Mouse (Mus musculus): ENCODE measurements at regions not wholly inside any gene's neighbourhood (a gene's known extent, or its start where the extent isn't known, plus 50 kb on each side); places are given as distances from the start of the nearest gene placed in this dataset.

DNA sequence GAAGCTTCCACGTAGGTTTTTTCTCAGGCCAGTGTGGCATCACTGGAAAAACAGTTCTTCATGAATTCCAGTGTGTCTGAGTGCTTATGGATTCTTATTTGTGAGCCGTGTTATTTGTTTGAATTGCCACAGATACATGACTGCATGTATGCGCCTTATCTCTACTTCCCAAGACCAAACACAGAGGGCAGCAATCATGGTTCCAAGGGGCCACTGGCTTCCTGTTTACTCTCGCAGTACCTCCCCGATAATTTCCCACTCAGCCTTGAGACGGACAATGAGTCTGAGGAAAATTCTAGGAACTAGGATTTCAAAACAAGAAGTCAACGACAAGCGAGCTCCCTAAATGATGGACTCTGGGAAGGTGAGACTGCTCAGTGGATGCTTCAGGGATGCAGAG, 119.0 kb upstream of the Arglu1 start:
- Histone ChIP-seq H3K4me1 (ENCODE audit: control insufficient read depth, insufficient read depth, low read length) (peaks cover 14% of the 10 kb centered on the region; the same call in 1 of the 2 replicates), H3K27me3 (replicated peaks; ENCODE audit: control insufficient read depth, insufficient read depth, low read length) (no peaks in the 10 kb centered on the region), H3K27ac (ENCODE audit: insufficient read depth, low read depth, low read length) (0 out of 2 replicates have a peak overlapping the region, but pooled peaks have one; percentile 57), H3K36me3 (ENCODE audit: control insufficient read depth, insufficient read depth, low read length) (no peaks in the 10 kb centered on the region), H3K4me3 (ENCODE audit: insufficient read depth, low read depth, low read length) (no peak overlapping the region)
- WGBS, result 73% methylated on average over 8 of the region's 8 CpGs
- TF ChIP-seq CTCF (conservative IDR thresholded peaks at IDR 0.05; ENCODE audit: insufficient read depth, insufficient read length, low read depth, low read length) (no peak), POLR2A (IDR thresholded peaks at IDR 0.05; ENCODE audit: low read depth, low read length) (no peak)
- DNase-seq, result no peak

DNA sequence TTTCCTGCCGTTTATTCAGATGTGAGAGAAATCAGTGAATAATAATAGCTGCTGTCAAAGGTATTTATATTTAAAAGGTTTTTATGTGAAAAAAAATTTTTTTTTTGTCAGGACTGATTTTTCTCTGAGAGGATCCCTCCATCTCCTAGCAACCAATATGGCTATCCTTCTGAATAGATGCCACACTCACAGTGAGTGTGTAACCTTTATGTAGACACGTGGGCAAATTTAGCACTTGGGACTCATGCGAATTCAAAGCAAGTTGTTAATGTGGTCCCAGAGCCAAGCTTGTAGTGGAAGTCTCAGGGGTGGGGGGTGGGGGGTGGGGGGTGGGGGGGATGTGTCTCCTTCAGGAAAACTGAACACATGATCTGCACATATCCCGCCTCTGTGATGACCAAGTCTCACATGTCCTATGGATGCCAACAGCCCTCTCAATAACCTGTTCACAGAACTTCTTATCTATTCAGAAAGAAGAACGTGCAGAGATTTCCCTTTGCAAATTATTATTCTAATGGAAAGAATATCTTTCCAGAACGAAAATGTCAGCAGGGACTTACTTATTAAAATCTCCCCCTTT, 112.5 kb upstream of the Arglu1 start:
- Histone ChIP-seq H3K36me3 (ENCODE audit: control insufficient read depth, insufficient read depth, low read length) (no peaks in the 10 kb centered on the region), H3K27me3 (replicated peaks; ENCODE audit: control insufficient read depth, insufficient read depth, low read length) (no peaks in the 10 kb centered on the region), H3K4me1 (ENCODE audit: control insufficient read depth, insufficient read depth, low read length) (no peaks in the 10 kb centered on the region), H3K4me3 (ENCODE audit: insufficient read depth, low read depth, low read length) (no peak overlapping the region), H3K27ac (ENCODE audit: insufficient read depth, low read depth, low read length) (no peak overlapping the region)
- 76% methylated on average over 6 of the region's 6 CpGs for WGBS
- no peak for TF ChIP-seq CTCF (conservative IDR thresholded peaks at IDR 0.05; ENCODE audit: insufficient read depth, insufficient read length, low read depth, low read length)
- no peak for TF ChIP-seq POLR2A (IDR thresholded peaks at IDR 0.05; ENCODE audit: low read depth, low read length)
- DNase-seq, result no peak

DNA sequence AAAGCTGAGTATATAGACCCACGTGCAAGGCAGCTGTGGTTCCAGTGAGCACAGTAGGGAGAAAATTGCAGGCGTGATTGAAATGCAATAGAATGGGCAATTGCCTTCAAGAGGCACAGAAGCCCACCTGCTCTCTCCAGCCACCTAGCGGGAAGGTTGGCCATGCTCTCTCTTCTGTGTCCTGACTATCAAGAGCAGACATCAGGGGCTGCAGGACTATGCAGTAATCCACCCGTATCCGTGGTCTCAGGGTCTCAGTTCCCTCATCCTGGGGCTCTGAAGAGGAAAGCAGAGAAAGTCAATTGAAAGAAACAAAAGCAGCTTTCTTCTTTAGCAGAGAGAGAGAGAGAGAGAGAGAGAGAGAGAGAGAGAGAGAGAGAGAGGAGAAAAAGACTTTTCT, 112.0 kb upstream of the Arglu1 start:
- TF ChIP-seq POLR2A (IDR thresholded peaks at IDR 0.05; ENCODE audit: low read depth, low read length) (no peak), CTCF (conservative IDR thresholded peaks at IDR 0.05; ENCODE audit: insufficient read depth, insufficient read length, low read depth, low read length) (no peak)
- Histone ChIP-seq H3K27ac (ENCODE audit: insufficient read depth, low read depth, low read length) (no peak overlapping the region), H3K27me3 (replicated peaks; ENCODE audit: control insufficient read depth, insufficient read depth, low read length) (no peaks in the 10 kb centered on the region), H3K36me3 (ENCODE audit: control insufficient read depth, insufficient read depth, low read length) (no peaks in the 10 kb centered on the region), H3K4me1 (ENCODE audit: control insufficient read depth, insufficient read depth, low read length) (no peaks in the 10 kb centered on the region), H3K4me3 (ENCODE audit: insufficient read depth, low read depth, low read length) (no peak overlapping the region)
- WGBS, result 60% methylated on average over 5 of the region's 5 CpGs
- no peak for DNase-seq

DNA sequence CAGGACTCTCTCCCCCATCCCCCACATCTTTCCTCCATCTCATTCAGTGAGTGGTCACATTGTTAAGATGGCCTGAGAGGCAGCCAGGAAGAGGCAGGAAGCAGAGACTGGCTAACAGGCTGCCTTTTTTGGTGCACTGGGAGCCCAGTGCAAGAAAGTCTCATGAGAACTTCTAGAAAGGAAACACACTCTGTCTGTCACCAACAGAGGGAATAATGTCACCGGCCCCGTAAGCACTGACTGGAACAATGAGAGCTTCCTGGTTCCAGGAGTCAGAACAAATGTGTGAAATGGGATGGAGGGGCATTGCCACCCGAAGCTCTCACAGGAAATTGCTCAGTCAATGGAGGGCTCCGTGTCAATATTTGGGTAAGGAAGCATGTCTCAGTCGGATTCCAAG, 111.3 kb upstream of the Arglu1 start:
- Histone ChIP-seq H3K27ac (ENCODE audit: insufficient read depth, low read depth, low read length) (no peak overlapping the region), H3K27me3 (replicated peaks; ENCODE audit: control insufficient read depth, insufficient read depth, low read length) (no peaks in the 10 kb centered on the region), H3K36me3 (ENCODE audit: control insufficient read depth, insufficient read depth, low read length) (no peaks in the 10 kb centered on the region), H3K4me1 (ENCODE audit: control insufficient read depth, insufficient read depth, low read length) (no peaks in the 10 kb centered on the region), H3K4me3 (ENCODE audit: insufficient read depth, low read depth, low read length) (no peak overlapping the region)
- 34% methylated on average over 5 of the region's 5 CpGs for WGBS
- DNase-seq, result no peak
- TF ChIP-seq CTCF (conservative IDR thresholded peaks at IDR 0.05; ENCODE audit: insufficient read depth, insufficient read length, low read depth, low read length) (no peak), POLR2A (IDR thresholded peaks at IDR 0.05; ENCODE audit: low read depth, low read length) (no peak)

DNA sequence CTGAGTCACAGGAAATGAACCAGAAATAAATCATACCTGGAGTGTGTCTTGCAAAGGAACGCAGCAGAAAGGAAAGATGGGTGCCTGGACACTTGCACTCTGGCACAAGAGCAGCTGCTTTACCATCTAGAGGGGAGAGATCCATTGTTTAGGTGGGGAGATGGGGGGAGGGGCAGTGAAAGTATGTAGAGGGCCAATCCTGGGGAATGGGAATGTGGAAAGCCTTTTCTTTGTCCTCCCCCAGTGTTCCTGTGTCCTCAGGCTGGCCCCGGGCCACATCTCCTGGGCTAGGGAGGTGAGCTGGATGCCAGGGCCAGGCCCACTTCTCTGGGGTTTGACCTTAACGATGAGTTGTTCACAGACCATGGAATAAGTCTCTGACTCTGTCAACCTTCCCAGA, 107.2 kb upstream of the Arglu1 start:
- H3K36me3 ChIP-seq (ENCODE audit: control insufficient read depth, insufficient read depth, low read length), result no peaks in the 10 kb centered on the region
- DNase-seq, result peak; percentile 24
- H3K27me3 ChIP-seq (replicated peaks; ENCODE audit: control insufficient read depth, insufficient read depth, low read length), result no peaks in the 10 kb centered on the region
- WGBS, result 54% methylated on average over 3 of the region's 3 CpGs
- H3K4me3 ChIP-seq (ENCODE audit: insufficient read depth, low read depth, low read length), result no peak overlapping the region
- no peak for TF ChIP-seq CTCF (conservative IDR thresholded peaks at IDR 0.05; ENCODE audit: insufficient read depth, insufficient read length, low read depth, low read length)
- TF ChIP-seq POLR2A (IDR thresholded peaks at IDR 0.05; ENCODE audit: low read depth, low read length), result no peak
- H3K27ac ChIP-seq (ENCODE audit: insufficient read depth, low read depth, low read length), result no peak overlapping the region
- H3K4me1 ChIP-seq (ENCODE audit: control insufficient read depth, insufficient read depth, low read length), result no peaks in the 10 kb centered on the region

DNA sequence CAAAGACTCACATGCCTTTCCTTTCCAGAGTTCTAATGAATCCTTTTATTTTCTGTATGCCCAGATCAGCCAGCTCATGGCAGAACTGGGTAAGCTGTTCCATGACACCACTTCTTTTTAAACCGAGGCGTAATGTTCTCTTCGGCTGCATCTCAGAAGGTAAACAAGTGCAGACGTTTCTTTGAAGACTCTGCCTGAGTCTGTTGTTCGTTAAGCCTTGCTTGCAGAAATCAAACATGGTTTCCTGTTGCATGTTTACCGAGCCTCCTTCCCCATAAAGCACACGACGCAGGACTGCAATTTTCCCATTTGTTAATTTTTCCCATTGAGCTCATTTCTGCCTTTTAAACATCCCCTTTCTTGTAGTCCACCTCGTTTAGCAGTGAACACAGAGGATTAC, 106.6 kb upstream of the Arglu1 start:
- no peak for DNase-seq
- Histone ChIP-seq H3K4me1 (ENCODE audit: control insufficient read depth, insufficient read depth, low read length) (no peaks in the 10 kb centered on the region), H3K4me3 (ENCODE audit: insufficient read depth, low read depth, low read length) (no peak overlapping the region), H3K36me3 (ENCODE audit: control insufficient read depth, insufficient read depth, low read length) (no peaks in the 10 kb centered on the region), H3K27me3 (replicated peaks; ENCODE audit: control insufficient read depth, insufficient read depth, low read length) (no peaks in the 10 kb centered on the region), H3K27ac (ENCODE audit: insufficient read depth, low read depth, low read length) (no peak overlapping the region)
- TF ChIP-seq POLR2A (IDR thresholded peaks at IDR 0.05; ENCODE audit: low read depth, low read length), result no peak
- no peak for TF ChIP-seq CTCF (conservative IDR thresholded peaks at IDR 0.05; ENCODE audit: insufficient read depth, insufficient read length, low read depth, low read length)
- WGBS, result 53% methylated on average over 9 of the region's 9 CpGs

DNA sequence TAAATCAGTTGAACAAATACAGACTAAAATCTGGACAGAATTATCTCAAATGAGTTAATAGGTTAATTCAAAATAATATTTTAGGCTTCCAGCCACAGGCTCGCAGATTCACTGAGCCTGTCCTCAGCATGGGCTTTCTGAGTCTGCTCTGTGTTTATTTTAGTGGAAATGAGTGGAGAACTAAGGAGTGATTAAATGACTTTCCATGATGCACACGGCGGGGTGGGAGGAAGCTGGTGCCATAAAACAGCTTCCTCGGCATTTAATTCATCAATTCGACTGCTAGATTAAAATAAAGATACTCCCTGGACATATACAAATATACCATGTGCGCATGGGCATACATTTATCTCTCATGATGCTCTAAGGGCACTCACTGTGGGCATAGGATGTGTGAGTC, 104.4 kb upstream of the Arglu1 start:
- H3K36me3 ChIP-seq (ENCODE audit: control insufficient read depth, insufficient read depth, low read length), result no peaks in the 10 kb centered on the region

More for the DNA sequence above, 104.4 kb upstream of the Arglu1 start:
- TF ChIP-seq CTCF (conservative IDR thresholded peaks at IDR 0.05; ENCODE audit: insufficient read depth, insufficient read length, low read depth, low read length) (no peak), POLR2A (IDR thresholded peaks at IDR 0.05; ENCODE audit: low read depth, low read length) (no peak)
- Histone ChIP-seq H3K4me3 (ENCODE audit: insufficient read depth, low read depth, low read length) (no peak overlapping the region), H3K27ac (ENCODE audit: insufficient read depth, low read depth, low read length) (no peak overlapping the region), H3K4me1 (ENCODE audit: control insufficient read depth, insufficient read depth, low read length) (no peaks in the 10 kb centered on the region), H3K27me3 (replicated peaks; ENCODE audit: control insufficient read depth, insufficient read depth, low read length) (no peaks in the 10 kb centered on the region)
- WGBS, result 23% methylated on average over 6 of the region's 6 CpGs
- DNase-seq, result no peak

All from kidney, adult 2 months (tissue).